Mouse (Mus musculus) forebrain, postnatal 0 days (tissue): ENCODE data around the gene Wwtr1. TPM values are rescaled to one million over a fixed set of nuclear protein-coding genes. Genes with fewer than 3 reads are reported as not detected.

Source experiments
- ATAC-seq: fragments of 200-750 bp; cut with Nextera tagmentation; 2 replicates; pipeline ENCODE4 v1.8.0; 2017; ENCODE audit warnings: mild to moderate bottlenecking, moderate library complexity
- DNase-seq: peaks from one replicate; pipeline ENCODE4 v3.0.0-alpha.2; 2015
- H3K27ac ChIP-seq: fragments of 300-500 bp; sonication (generic); 2 replicates; pipeline ENCODE4 v1.5.1; 2014; ENCODE audit warnings: low read depth, mild to moderate bottlenecking, antibody characterized with exemption, low read length, moderate library complexity, mixed read lengths
- H3K27me3 ChIP-seq: fragments of 300-500 bp; sonication (generic); 2 replicates; pipeline ENCODE4 v1.6.1; 2014; ENCODE audit warnings: mild to moderate bottlenecking, low read length, mixed read lengths; ENCODE audit not compliant: insufficient read depth
- H3K36me3 ChIP-seq: fragments of 300-500 bp; sonication (generic); 2 replicates; pipeline ENCODE4 v1.6.1; 2014; ENCODE audit warnings: mild to moderate bottlenecking, moderate library complexity; ENCODE audit not compliant: insufficient read depth
- H3K4me1 ChIP-seq: fragments of 300-500 bp; sonication (generic); 2 replicates; pipeline ENCODE4 v1.6.1; 2014; ENCODE audit warnings: antibody characterized with exemption; ENCODE audit not compliant: insufficient read depth
- H3K4me2 ChIP-seq: fragments of 300-500 bp; sonication (generic); 2 replicates; pipeline ENCODE4 v1.6.1; 2014; ENCODE audit warnings: low read depth, mild to moderate bottlenecking, moderate library complexity
- H3K4me3 ChIP-seq: fragments of 300-500 bp; sonication (generic); 2 replicates; pipeline ENCODE4 v1.5.1; 2014; ENCODE audit warnings: low read depth, low read length, mixed read lengths
- H3K9ac ChIP-seq: fragments of 300-500 bp; sonication (generic); 2 replicates; pipeline ENCODE4 v1.6.1; 2014; ENCODE audit warnings: mild to moderate bottlenecking
- H3K9me3 ChIP-seq: fragments of 300-500 bp; sonication (generic); 2 replicates; pipeline ENCODE4 v1.6.1; 2016; ENCODE audit warnings: low read length
- CTCF ChIP-seq: sonication (generic); IDR thresholded peaks from 2 replicates; pipeline ENCODE4 v1.5.1; 2016; ENCODE audit warnings: antibody characterized with exemption, control low read depth, low read depth
- WGBS: fragments of 180-500 bp; shearing (Covaris S2); extraction: QIAGEN DNeasy Blood & Tissue Kit; methylation state at CpG from one replicate; pipeline ENCODE4 v1.1.7; 2014; 5-methylcytosine and 5-hydroxymethylcytosine counted together
- polyA plus RNA-seq: library from polyadenylated mRNA; unstranded; fragments of >200 nt; fragmentation: Nextera tagmentation; extraction: Ambion mirVana; gene quantifications from 2 replicates; pipeline ENCODE4 v1.2.1, GENCODE M21; 2015
- total RNA-seq: library from RNA; depleted of rRNA; stranded (reverse); fragments of >200 nt; gene quantifications from 2 replicates; pipeline ENCODE4 v1.2.3, GENCODE M21; 2014

Wwtr1 gene
- total and polyA plus RNA-seq, 2 experiments from 2014 or later: 12.1 to 39.1 TPM

DNA sequence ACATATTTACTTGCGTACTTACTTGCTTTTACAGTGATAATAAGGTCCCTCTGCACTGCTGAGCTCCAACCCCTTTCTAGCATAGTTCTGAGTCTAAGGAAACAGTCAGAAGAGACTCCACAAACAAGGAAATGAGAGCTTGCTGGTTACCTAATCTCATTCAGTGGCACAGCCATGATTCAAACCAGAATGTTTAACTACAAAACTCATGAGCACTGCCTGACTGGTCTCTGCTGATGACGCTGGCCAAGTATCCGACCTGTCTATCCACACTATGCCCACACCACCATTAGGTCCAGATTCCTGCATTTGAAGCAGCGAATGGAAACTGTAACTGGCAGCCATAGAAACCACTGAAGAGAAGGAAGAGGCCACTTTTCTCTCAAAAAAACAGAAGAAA, 18.3 kb downstream of the Wwtr1 start:
- no peak for DNase-seq
- Histone ChIP-seq H3K36me3 (no peaks in the 10 kb centered on the region), H3K4me3 (no peak overlapping the region), H3K27me3 (no peaks in the 10 kb centered on the region), H3K4me2 (no peak overlapping the region), H3K9ac (no peak overlapping the region), H3K4me1 (no peaks in the 10 kb centered on the region), H3K27ac (no peak overlapping the region), H3K9me3 (no peaks in the 10 kb centered on the region)
- no peak for ATAC-seq
- WGBS: 93% methylated on average over 4 of the region's 4 CpGs
- no peak for TF ChIP-seq CTCF

GRCm38 (mm10) chr3:57555560-57555959, 20.1 kb downstream of the Wwtr1 start:
- TF ChIP-seq CTCF: no peak

DNA sequence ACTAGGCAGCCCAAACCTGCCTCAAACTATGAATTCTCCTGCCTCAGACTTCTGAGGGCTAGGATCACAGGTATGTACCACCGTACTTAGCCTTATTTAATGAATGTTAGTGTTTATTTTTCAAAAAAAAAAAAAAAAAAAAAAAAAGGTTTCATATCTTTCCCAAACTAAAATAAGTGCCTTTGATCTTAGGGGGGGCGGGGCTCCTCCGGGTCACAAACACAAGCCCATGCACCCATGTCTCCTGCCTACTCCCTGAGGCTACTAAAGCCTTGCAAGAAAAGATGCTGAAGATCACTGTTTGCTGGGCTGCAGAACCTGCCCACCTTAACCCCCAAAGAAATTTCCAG, 20.8 kb downstream of the Wwtr1 start:
- H3K4me3 ChIP-seq: no peak overlapping the region
- H3K36me3 ChIP-seq: no peaks in the 10 kb centered on the region
- DNase-seq (no peak), ATAC-seq (no peak)
- no peaks in the 10 kb centered on the region for H3K9me3 ChIP-seq
- no peak overlapping the region for H3K27ac ChIP-seq
- no peaks in the 10 kb centered on the region for H3K27me3 ChIP-seq
- TF ChIP-seq CTCF: no peak
- WGBS: 86% methylated on average over 3 of the region's 3 CpGs
- H3K4me1 ChIP-seq: no peaks in the 10 kb centered on the region
- H3K4me2 ChIP-seq: no peak overlapping the region
- H3K9ac ChIP-seq: no peak overlapping the region

More at GRCm38 (mm10) chr3:57555560-57555959, 20.1 kb downstream of the Wwtr1 start:
- Histone ChIP-seq H3K4me2 (no peak overlapping the region), H3K27ac (no peak overlapping the region), H3K9me3 (no peaks in the 10 kb centered on the region), H3K4me3 (no peak overlapping the region), H3K27me3 (no peaks in the 10 kb centered on the region), H3K4me1 (no peaks in the 10 kb centered on the region), H3K9ac (no peak overlapping the region), H3K36me3 (no peaks in the 10 kb centered on the region)
- ATAC-seq (no peak), DNase-seq (no peak)
- WGBS: 72% methylated on average over 3 of the region's 3 CpGs

GRCm38 (mm10) chr3:57554124-57554889, 21.4 kb downstream of the Wwtr1 start:
- Histone ChIP-seq H3K27ac (no peak overlapping the region), H3K9me3 (no peaks in the 10 kb centered on the region), H3K36me3 (no peaks in the 10 kb centered on the region), H3K4me1 (no peaks in the 10 kb centered on the region), H3K27me3 (no peaks in the 10 kb centered on the region), H3K4me2 (no peak overlapping the region), H3K4me3 (no peak overlapping the region), H3K9ac (no peak overlapping the region)
- DNase-seq (no peak), ATAC-seq (no peak)
- WGBS: 90% methylated on average over 10 of the region's 10 CpGs
- TF ChIP-seq CTCF: no peak

- ATAC-seq: no peak
- Histone ChIP-seq H3K4me2 (no peak overlapping the region), H3K27me3 (no peaks in the 10 kb centered on the region), H3K4me3 (no peak overlapping the region), H3K27ac (no peak overlapping the region), H3K9me3 (no peaks in the 10 kb centered on the region), H3K4me1 (no peaks in the 10 kb centered on the region; the same call in 1 of the 2 replicates), H3K36me3 (no peaks in the 10 kb centered on the region), H3K9ac (no peak overlapping the region)
- no peak for TF ChIP-seq CTCF
- 96% methylated on average over 5 of the region's 5 CpGs for WGBS
- no peak for DNase-seq
Observed at GRCm38 (mm10) chr3:57553108-57553507, 22.6 kb downstream of the Wwtr1 start.

- Histone ChIP-seq H3K27me3 (no peaks in the 10 kb centered on the region), H3K27ac (no peak overlapping the region), H3K36me3 (no peaks in the 10 kb centered on the region), H3K9ac (no peak overlapping the region), H3K4me1 (no peaks in the 10 kb centered on the region; the same call in 1 of the 2 replicates), H3K4me2 (no peak overlapping the region), H3K4me3 (no peak overlapping the region), H3K9me3 (no peaks in the 10 kb centered on the region)
- WGBS: 81% methylated on average over 2 of the region's 2 CpGs
- ATAC-seq: no peak
- no peak for DNase-seq
- TF ChIP-seq CTCF: no peak
Observed at GRCm38 (mm10) chr3:57551210-57551609, 24.5 kb downstream of the Wwtr1 start.

GRCm38 (mm10) chr3:57550468-57551185, 25.1 kb downstream of the Wwtr1 start:
- no peaks in the 10 kb centered on the region for H3K27me3 ChIP-seq
- WGBS: 76% methylated on average over 5 of the region's 5 CpGs
- DNase-seq (no peak), ATAC-seq (no peak)
- no peaks in the 10 kb centered on the region for H3K36me3 ChIP-seq
- no peak overlapping the region for H3K9ac ChIP-seq
- TF ChIP-seq CTCF: no peak
- H3K27ac ChIP-seq: no peak overlapping the region
- H3K4me2 ChIP-seq: no peak overlapping the region
- no peaks in the 10 kb centered on the region for H3K9me3 ChIP-seq
- no peaks in the 10 kb centered on the region; the same call in 1 of the 2 replicates for H3K4me1 ChIP-seq
- no peak overlapping the region for H3K4me3 ChIP-seq
